Mouse (Mus musculus) forebrain, postnatal 0 days (tissue): ENCODE measurements around the gene Olfr592. TPM values are rescaled to one million over a fixed set of nuclear protein-coding genes. Genes with fewer than 3 reads are reported as not detected.

Source experiments
- ATAC-seq: fragments of 200-750 bp; cut with Nextera tagmentation; 2 replicates; pipeline ENCODE4 v1.8.0; 2017; ENCODE audit warnings: mild to moderate bottlenecking, moderate library complexity
- DNase-seq: peaks from one replicate; pipeline ENCODE4 v3.0.0-alpha.2; 2015
- H3K27ac ChIP-seq: fragments of 300-500 bp; sonication (generic); 2 replicates; pipeline ENCODE4 v1.5.1; 2014; ENCODE audit warnings: low read depth, mild to moderate bottlenecking, antibody characterized with exemption, low read length, moderate library complexity, mixed read lengths
- H3K27me3 ChIP-seq: fragments of 300-500 bp; sonication (generic); 2 replicates; pipeline ENCODE4 v1.6.1; 2014; ENCODE audit warnings: mild to moderate bottlenecking, low read length, mixed read lengths; ENCODE audit not compliant: insufficient read depth
- H3K36me3 ChIP-seq: fragments of 300-500 bp; sonication (generic); 2 replicates; pipeline ENCODE4 v1.6.1; 2014; ENCODE audit warnings: mild to moderate bottlenecking, moderate library complexity; ENCODE audit not compliant: insufficient read depth
- H3K4me1 ChIP-seq: fragments of 300-500 bp; sonication (generic); 2 replicates; pipeline ENCODE4 v1.6.1; 2014; ENCODE audit warnings: antibody characterized with exemption; ENCODE audit not compliant: insufficient read depth
- H3K4me2 ChIP-seq: fragments of 300-500 bp; sonication (generic); 2 replicates; pipeline ENCODE4 v1.6.1; 2014; ENCODE audit warnings: low read depth, mild to moderate bottlenecking, moderate library complexity
- H3K4me3 ChIP-seq: fragments of 300-500 bp; sonication (generic); 2 replicates; pipeline ENCODE4 v1.5.1; 2014; ENCODE audit warnings: low read depth, low read length, mixed read lengths
- H3K9ac ChIP-seq: fragments of 300-500 bp; sonication (generic); 2 replicates; pipeline ENCODE4 v1.6.1; 2014; ENCODE audit warnings: mild to moderate bottlenecking
- H3K9me3 ChIP-seq: fragments of 300-500 bp; sonication (generic); 2 replicates; pipeline ENCODE4 v1.6.1; 2016; ENCODE audit warnings: low read length
- CTCF ChIP-seq: sonication (generic); IDR thresholded peaks from 2 replicates; pipeline ENCODE4 v1.5.1; 2016; ENCODE audit warnings: antibody characterized with exemption, control low read depth, low read depth
- polyA plus RNA-seq: library from polyadenylated mRNA; unstranded; fragments of >200 nt; fragmentation: Nextera tagmentation; extraction: Ambion mirVana; gene quantifications from 2 replicates; pipeline ENCODE4 v1.2.1, GENCODE M21; 2015
- total RNA-seq: library from RNA; depleted of rRNA; stranded (reverse); fragments of >200 nt; gene quantifications from 2 replicates; pipeline ENCODE4 v1.2.3, GENCODE M21; 2014; rRNA removed

The Olfr592 gene
- total and polyA plus RNA-seq, 2 experiments from 2014 or later, result not detected

- no peaks in the 10 kb centered on the region for H3K9me3 ChIP-seq
- no peak within 1 kb of the TSS for H3K27ac ChIP-seq
- H3K27me3 ChIP-seq, result no peaks in the 10 kb centered on the region
- H3K9ac ChIP-seq, result no peak within 1 kb of the TSS
- H3K4me1 ChIP-seq, result no peaks in the 10 kb centered on the region
- ATAC-seq (no peak), DNase-seq (no peak)
- no peak for TF ChIP-seq CTCF
- H3K4me2 ChIP-seq, result no peak within 1 kb of the TSS
- H3K4me3 ChIP-seq, result no peak within 1 kb of the TSS
- no peaks in the 10 kb centered on the region for H3K36me3 ChIP-seq
Measured at GRCm38 (mm10) chr7:103216696-103217095, 32.1 kb downstream of the Olfr592 start, which contains the start of gene Olfr594. Gene Olfr594 (plus strand): TSS chr7:103216996.

Other genes with a start within 250 kb of the Olfr592 start
- not detected in 2 replicates for gene Olfr573-ps1, start 242.2 kb upstream of the Olfr592 start, total RNA-seq
- gene Olfr573-ps1, start 242.2 kb upstream of the Olfr592 start, polyA plus RNA-seq, result not detected in 2 replicates
- gene Olfr574, start 236.3 kb upstream of the Olfr592 start, total RNA-seq, result not detected in 2 replicates
- gene Olfr574, start 236.3 kb upstream of the Olfr592 start, polyA plus RNA-seq, result not detected in 2 replicates
- not detected in 2 replicates for gene Olfr575, start 226.0 kb upstream of the Olfr592 start, total RNA-seq
- gene Olfr575, start 226.0 kb upstream of the Olfr592 start, polyA plus RNA-seq, result not detected in 2 replicates
- not detected in 2 replicates for gene Olfr576, start 222.1 kb upstream of the Olfr592 start, total RNA-seq
- not detected in 2 replicates for gene Olfr576, start 222.1 kb upstream of the Olfr592 start, polyA plus RNA-seq
- gene Olfr577, start 208.9 kb upstream of the Olfr592 start, total RNA-seq, result not detected in 2 replicates
- not detected in 2 replicates for gene Olfr577, start 208.9 kb upstream of the Olfr592 start, polyA plus RNA-seq
- not detected in 2 replicates for gene Olfr578, start 195.5 kb upstream of the Olfr592 start, total RNA-seq
- gene Olfr578, start 195.5 kb upstream of the Olfr592 start, polyA plus RNA-seq, result not detected in 2 replicates
- not detected in 2 replicates for gene Olfr582, start 146.8 kb upstream of the Olfr592 start, total RNA-seq
- not detected in 2 replicates for gene Olfr582, start 146.8 kb upstream of the Olfr592 start, polyA plus RNA-seq
- gene Olfr583, start 133.5 kb upstream of the Olfr592 start, total RNA-seq, result not detected in 2 replicates
- gene Olfr583, start 133.5 kb upstream of the Olfr592 start, polyA plus RNA-seq, result not detected in 2 replicates
- not detected in 2 replicates for gene Olfr584, start 102.9 kb upstream of the Olfr592 start, total RNA-seq
- gene Olfr584, start 102.9 kb upstream of the Olfr592 start, polyA plus RNA-seq, result not detected in 2 replicates
- gene Olfr585, start 87.1 kb upstream of the Olfr592 start, total RNA-seq, result not detected in 2 replicates
- not detected in 2 replicates for gene Olfr585, start 87.1 kb upstream of the Olfr592 start, polyA plus RNA-seq
- gene Olfr586, start 59.2 kb upstream of the Olfr592 start, total RNA-seq, result not detected in 2 replicates
- gene Olfr586, start 59.2 kb upstream of the Olfr592 start, polyA plus RNA-seq, result not detected in 2 replicates
- gene Olfr588-ps1, start 43.9 kb upstream of the Olfr592 start, total RNA-seq, result not detected in 2 replicates
- gene Olfr588-ps1, start 43.9 kb upstream of the Olfr592 start, polyA plus RNA-seq, result not detected in 2 replicates
- gene Olfr589, start 28.4 kb upstream of the Olfr592 start, total RNA-seq, result not detected in 2 replicates
- not detected in 2 replicates for gene Olfr589, start 28.4 kb upstream of the Olfr592 start, polyA plus RNA-seq
- not detected in 2 replicates for gene Olfr591, start 6.5 kb upstream of the Olfr592 start, total RNA-seq
- gene Olfr591, start 6.5 kb upstream of the Olfr592 start, polyA plus RNA-seq, result not detected in 2 replicates
- gene Olfr593, start 27.1 kb downstream of the Olfr592 start, total RNA-seq, result not detected in 2 replicates
- not detected in 2 replicates for gene Olfr593, start 27.1 kb downstream of the Olfr592 start, polyA plus RNA-seq
- gene Olfr594, start 32.2 kb downstream of the Olfr592 start, total RNA-seq, result not detected in 2 replicates
- not detected in 2 replicates for gene Olfr594, start 32.2 kb downstream of the Olfr592 start, polyA plus RNA-seq
- not detected in 2 replicates for gene Usp17ld, start 67.7 kb downstream of the Olfr592 start, total RNA-seq
- gene Usp17ld, start 67.7 kb downstream of the Olfr592 start, polyA plus RNA-seq, result not detected in 2 replicates
- not detected in 2 replicates for gene Olfr596, start 120.8 kb downstream of the Olfr592 start, total RNA-seq
- not detected in 2 replicates for gene Olfr596, start 120.8 kb downstream of the Olfr592 start, polyA plus RNA-seq
- gene Olfr597, start 131.5 kb downstream of the Olfr592 start, total RNA-seq, result 0.24 TPM in 1 of 2 replicates, not detected in the other
- gene Olfr597, start 131.5 kb downstream of the Olfr592 start, polyA plus RNA-seq, result not detected in 2 replicates
- gene Olfr598, start 138.8 kb downstream of the Olfr592 start, total RNA-seq, result not detected in 2 replicates
- not detected in 2 replicates for gene Olfr598, start 138.8 kb downstream of the Olfr592 start, polyA plus RNA-seq
- gene Olfr599, start 151.1 kb downstream of the Olfr592 start, total RNA-seq, result not detected in 2 replicates
- not detected in 2 replicates for gene Olfr599, start 151.1 kb downstream of the Olfr592 start, polyA plus RNA-seq
- gene Olfr600, start 164.9 kb downstream of the Olfr592 start, total RNA-seq, result not detected in 2 replicates
- not detected in 2 replicates for gene Olfr600, start 164.9 kb downstream of the Olfr592 start, polyA plus RNA-seq
- gene Olfr601, start 177.9 kb downstream of the Olfr592 start, total RNA-seq, result not detected in 2 replicates
- not detected in 2 replicates for gene Olfr601, start 177.9 kb downstream of the Olfr592 start, polyA plus RNA-seq
- gene Olfr603, start 201.4 kb downstream of the Olfr592 start, total RNA-seq, result not detected in 2 replicates
- not detected in 2 replicates for gene Olfr603, start 201.4 kb downstream of the Olfr592 start, polyA plus RNA-seq
- not detected in 2 replicates for gene Usp17lc, start 230.3 kb downstream of the Olfr592 start, total RNA-seq
- not detected in 2 replicates for gene Usp17lc, start 230.3 kb downstream of the Olfr592 start, polyA plus RNA-seq